Mouse (Mus musculus): ENCODE results near the gene Krcc1.

The Krcc1 gene

GRCm38 (mm10) chr6:71332236-71332965, 60.9 kb downstream of the Krcc1 start:
- no peak for DNase-seq

GRCm38 (mm10) chr6:71333031-71333430, 61.6 kb downstream of the Krcc1 start:
- no peak for DNase-seq

GRCm38 (mm10) chr6:71333578-71334273, 62.2 kb downstream of the Krcc1 start:
- no peak for DNase-seq

All from kidney, adult 8-10 months (tissue).